8 mouse cellular contexts compared by ENCODE assay signal in the genomic region with DNA sequence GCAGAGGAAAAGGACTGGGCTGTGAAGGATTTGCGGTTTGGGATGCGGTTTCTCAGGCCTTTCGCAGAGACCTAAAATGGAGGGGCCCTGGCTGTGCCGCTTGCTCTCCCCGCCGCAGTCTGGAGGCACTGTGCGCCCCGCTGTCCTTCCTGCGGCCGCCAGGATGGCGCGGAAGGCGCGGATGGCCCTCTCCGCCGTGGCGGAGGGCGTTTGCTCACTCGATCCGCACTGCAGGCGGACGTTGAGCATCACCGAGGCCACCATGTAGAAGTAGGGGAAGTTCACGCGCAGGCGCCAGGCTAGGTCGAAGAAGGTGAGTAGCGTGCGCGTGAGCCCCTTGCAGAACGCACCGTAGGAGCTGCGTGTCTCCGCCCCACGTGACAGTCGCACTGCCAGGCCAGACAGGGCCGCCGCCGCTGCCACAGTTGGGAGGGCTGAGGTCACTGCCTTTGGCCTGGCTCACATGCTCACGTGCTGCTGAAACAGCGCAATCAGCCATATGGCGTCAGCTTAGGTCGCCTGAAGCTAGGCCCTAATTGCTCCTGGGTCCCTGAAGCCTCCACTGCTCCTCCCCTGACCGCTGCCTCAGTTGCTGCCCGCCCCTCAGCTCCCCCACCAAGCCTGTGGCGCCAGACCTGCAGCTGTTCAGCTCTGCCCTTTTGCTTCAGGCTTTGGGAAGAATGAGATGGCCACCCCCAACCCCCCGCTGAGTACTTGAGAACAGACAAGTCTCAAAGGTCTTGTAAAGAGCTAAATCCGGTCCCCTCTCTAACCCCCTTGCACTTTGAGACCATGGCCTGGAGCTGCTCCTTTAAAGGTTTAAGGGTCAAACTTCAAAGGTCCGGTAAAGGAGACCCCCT. TPM values are rescaled to one million over a fixed set of nuclear protein-coding genes. Genes with fewer than 3 reads are reported as not detected.
DNase-seq lines count a peak whose midpoint lies in the region; ATAC-seq and TF ChIP-seq lines count a peak whose summit lies in the region.

No protein-coding gene starts in this region.

- WGBS in hindbrain, embryonic 16.5 days, result 19% methylated on average over 27 of the region's 49 CpGs

- peak overlapping the region; percentile 62 for H3K4me2 ChIP-seq in hindbrain, embryonic 16.5 days (ENCODE audit: low read length)

- DNase-seq in ZHBTc4 (ENCODE audit: low read depth, low spot score), result peak; percentile 86
- DNase-seq in cerebellum, postnatal 25 days, result peak; percentile 72 to 78
- DNase-seq in gastrocnemius, adult 2 months, result peak; percentile 60
- peak; percentile 10 for DNase-seq in left cerebral cortex, adult 11 months (ENCODE audit: low spot score)
- peak; percentile 14 for DNase-seq in lung, postnatal 14 days
- DNase-seq in right cerebral cortex, postnatal 4 days, result peak; percentile 34

- peak overlapping the region; percentile 60 for H3K4me3 ChIP-seq in gastrocnemius, adult 2 months
- H3K4me3 ChIP-seq in hindbrain, embryonic 16.5 days (ENCODE audit: low read length), result peak overlapping the region; percentile 41

- ATAC-seq in hindbrain, embryonic 16.5 days, result peak; percentile 96
- ATAC-seq in monocyte, adult 5-6 weeks (replicated peaks; ENCODE audit: insufficient number of reproducible peaks, low FRiP score, low TSS enrichment, poor library complexity, severe bottlenecking), result no peak

- peak overlapping the region; percentile 63 for H3K9ac ChIP-seq in hindbrain, embryonic 16.5 days (ENCODE audit: low read depth, low read length)

- H3K36me3 ChIP-seq in hindbrain, embryonic 16.5 days (ENCODE audit: control insufficient read depth, insufficient read depth, low read length), result no peaks in the 10 kb centered on the region

- H3K9me3 ChIP-seq in hindbrain, embryonic 16.5 days (ENCODE audit: control insufficient read depth, low read length), result no peaks in the 10 kb centered on the region

- no peaks in the 10 kb centered on the region; the same call in 1 of the 2 replicates for H3K4me1 ChIP-seq in hindbrain, embryonic 16.5 days (ENCODE audit: control insufficient read depth, insufficient read depth, low read depth, low read length)

- H3K27ac ChIP-seq in gastrocnemius, adult 2 months, result 0 out of 2 replicates have a peak overlapping the region, but pooled peaks have one; percentile 5
- peak overlapping the region; percentile 20; the same call in 1 of the 2 replicates for H3K27ac ChIP-seq in hindbrain, embryonic 16.5 days (ENCODE audit: low read depth, low read length)

- TF ChIP-seq CTCF in gastrocnemius, adult 2 months (IDR thresholded peaks at IDR 0.05), result no peak

- no peaks in the 10 kb centered on the region for H3K27me3 ChIP-seq in hindbrain, embryonic 16.5 days (replicated peaks; ENCODE audit: control insufficient read depth, insufficient read depth, low read length)

- intact Hi-C loops in gastrocnemius, adult 2 months (cut with DNase I), result no loop called here

RNA-seq across cellular contexts. Expression of a gene that starts 8.1 kb away (rescaled TPM):
- not detected for total RNA-seq in gastrocnemius, adult 2 months (2021)
- polyA plus RNA-seq in hindbrain, embryonic 16.5 days (2015; fragmentation: Nextera tagmentation; extraction: Ambion mirVana), result 0.11 and 0.28 TPM in 2 replicates
- total RNA-seq in monocyte, adult 5-6 weeks (2017), result not detected in 3 replicates

RNA-seq across cellular contexts. Expression of a gene that starts 41.1 kb away (rescaled TPM):
- total RNA-seq in gastrocnemius, adult 2 months (2021), result not detected
- not detected in 2 replicates for polyA plus RNA-seq in hindbrain, embryonic 16.5 days (2015; fragmentation: Nextera tagmentation; extraction: Ambion mirVana)
- not detected in 3 replicates for total RNA-seq in monocyte, adult 5-6 weeks (2017)

RNA-seq across cellular contexts. Expression of a gene that starts 46.3 kb away (rescaled TPM):
- total RNA-seq in gastrocnemius, adult 2 months (2021), result 10 to 100 TPM; 45.0 to 50.7 TPM
- 179 and 188 TPM in 2 replicates for polyA plus RNA-seq in hindbrain, embryonic 16.5 days (2015; fragmentation: Nextera tagmentation; extraction: Ambion mirVana)
- total RNA-seq in monocyte, adult 5-6 weeks (2017), result 0.96 to 4.9 TPM (median 1.9 TPM) in 3 replicates

RNA-seq across cellular contexts. Expression of a gene that starts 59.6 kb away (rescaled TPM):
- total RNA-seq in gastrocnemius, adult 2 months (2021), result not detected
- polyA plus RNA-seq in hindbrain, embryonic 16.5 days (2015; fragmentation: Nextera tagmentation; extraction: Ambion mirVana), result not detected in 2 replicates
- not detected in 3 replicates for total RNA-seq in monocyte, adult 5-6 weeks (2017)

Comparison
In these comparisons a context has a peak if more than half of its experiments do, and no peak if none do; other contexts are left out.
1. DNase-seq: peak in every context shown above with its lines; median percentile 86 in ZHBTc4; 75 in cerebellum, postnatal 25 days; 60 in gastrocnemius, adult 2 months; 34 in right cerebral cortex, postnatal 4 days; 14 in lung, postnatal 14 days; 10 in left cerebral cortex, adult 11 months.